Mouse (Mus musculus) kidney, postnatal 10 days (tissue): Measurements from ENCODE around the gene Syt3.

Experiments used
- DNase-seq: peaks from one replicate; pipeline ENCODE4 v3.0.0; 2021; ENCODE audit warnings: mixed read lengths

Gene Syt3

GRCm38 (mm10) chr7:44413307-44413706 lies 29.4 kb downstream of the Syt3 start:
- no peak for DNase-seq

- no peak for DNase-seq
Measured at GRCm38 (mm10) chr7:44427666-44428065, 43.8 kb downstream of the Syt3 start.

- DNase-seq = no peak
Measured at GRCm38 (mm10) chr7:44428171-44428950, 44.5 kb downstream of the Syt3 start.

- DNase-seq = no peak
Measured at GRCm38 (mm10) chr7:44428968-44429521, 45.1 kb downstream of the Syt3 start, which contains the start of gene Lrrc4b. Gene Lrrc4b (plus strand): TSS chr7:44429018.

GRCm38 (mm10) chr7:44429534-44430488 lies 45.9 kb downstream of the Syt3 start:
- no peak for DNase-seq

GRCm38 (mm10) chr7:44432550-44432949 lies 48.6 kb downstream of the Syt3 start:
- no peak for DNase-seq

GRCm38 (mm10) chr7:44433371-44433770 lies 49.5 kb downstream of the Syt3 start:
- DNase-seq = no peak

- DNase-seq = no peak
Measured at GRCm38 (mm10) chr7:44434089-44434488, 50.2 kb downstream of the Syt3 start.

GRCm38 (mm10) chr7:44435796-44436195 lies 51.9 kb downstream of the Syt3 start:
- DNase-seq = no peak

GRCm38 (mm10) chr7:44436267-44436666 lies 52.4 kb downstream of the Syt3 start:
- DNase-seq = no peak

GRCm38 (mm10) chr7:44437188-44437587 lies 53.3 kb downstream of the Syt3 start:
- DNase-seq = no peak

- DNase-seq = no peak
Measured at GRCm38 (mm10) chr7:44437933-44438332, 54.0 kb downstream of the Syt3 start.

- no peak for DNase-seq
Measured at GRCm38 (mm10) chr7:44439696-44440095, 55.8 kb downstream of the Syt3 start.

- DNase-seq = no peak
Measured at GRCm38 (mm10) chr7:44440479-44440878, 56.6 kb downstream of the Syt3 start.

- DNase-seq = no peak
Measured at GRCm38 (mm10) chr7:44441180-44441579, 57.3 kb downstream of the Syt3 start.

- no peak for DNase-seq
Measured at GRCm38 (mm10) chr7:44441648-44442109, 57.8 kb downstream of the Syt3 start.

- DNase-seq = no peak
Measured at GRCm38 (mm10) chr7:44442407-44442821, 58.5 kb downstream of the Syt3 start.

GRCm38 (mm10) chr7:44443268-44444173 lies 59.6 kb downstream of the Syt3 start:
- no peak for DNase-seq

GRCm38 (mm10) chr7:44444886-44445527 lies 61.1 kb downstream of the Syt3 start:
- DNase-seq = no peak

- no peak for DNase-seq
Measured at GRCm38 (mm10) chr7:44445528-44445923, 61.6 kb downstream of the Syt3 start.

GRCm38 (mm10) chr7:44446070-44446855 lies 62.4 kb downstream of the Syt3 start:
- DNase-seq = no peak
